Mouse (Mus musculus): Measurements from ENCODE around the gene Pacs1.

- TF ChIP-seq CTCF (IDR thresholded peaks at IDR 0.05; ENCODE audit: low read depth, low read length) (no peak), POLR2A (IDR thresholded peaks at IDR 0.05; ENCODE audit: insufficient read depth, low read length) (no peak), EP300 (IDR thresholded peaks at IDR 0.05; ENCODE audit: insufficient read depth, low read depth, low read length) (no peak)
Measured at GRCm38 (mm10) chr19:5085145-5085863, 187.6 kb downstream of the Pacs1 start, which contains the start of gene Tmem151a.

All from ES-Bruce4 (cell line).